Mouse (Mus musculus): Measurements from ENCODE around the gene Nop56. TPM values are rescaled to one million over a fixed set of nuclear protein-coding genes. Genes with fewer than 3 reads are reported as not detected.

The Nop56 gene
- 100 to 1,000 TPM in 1 of 2 experiments, 10 to 100 TPM in 1; 91.1 to 110 TPM for total RNA-seq (2023)

DNA sequence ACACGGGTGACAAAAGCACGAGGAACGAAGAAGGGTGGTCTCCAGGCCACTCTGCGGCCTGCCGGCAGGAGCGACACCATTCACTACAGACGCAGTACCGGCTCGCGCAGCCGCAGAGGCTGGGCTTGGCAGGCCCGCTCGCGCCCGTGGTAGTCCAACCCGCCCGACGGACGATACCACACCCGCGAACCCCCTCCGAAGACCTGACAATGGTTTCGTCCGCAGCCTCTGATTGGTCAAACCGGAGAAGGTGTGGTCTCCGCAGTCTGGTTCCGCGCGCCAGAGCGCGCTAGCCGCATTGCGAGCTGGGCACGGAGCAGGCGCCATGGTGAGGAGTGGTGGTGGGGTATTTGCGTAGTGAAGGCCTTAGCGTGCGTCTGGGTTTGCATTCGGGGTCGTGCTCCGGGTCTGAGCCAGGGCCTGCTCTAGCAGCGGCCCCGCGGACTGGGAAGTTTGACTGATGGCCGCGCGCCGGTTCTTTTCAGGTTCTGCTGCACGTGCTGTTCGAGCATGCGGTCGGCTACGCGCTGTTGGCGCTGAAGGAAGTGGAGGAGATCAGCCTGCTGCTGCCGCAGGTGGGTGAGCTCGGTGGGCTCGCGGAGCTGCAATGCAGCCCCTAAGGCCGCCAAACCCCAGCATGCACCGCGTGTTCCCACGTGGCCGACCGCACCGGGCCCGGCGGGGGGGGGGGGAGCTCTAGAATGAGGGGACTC is at the start of gene Nop56:
TSS of gene Nop56 (plus strand) at position 282 of the 713 bp plus-strand sequence.

DNA sequence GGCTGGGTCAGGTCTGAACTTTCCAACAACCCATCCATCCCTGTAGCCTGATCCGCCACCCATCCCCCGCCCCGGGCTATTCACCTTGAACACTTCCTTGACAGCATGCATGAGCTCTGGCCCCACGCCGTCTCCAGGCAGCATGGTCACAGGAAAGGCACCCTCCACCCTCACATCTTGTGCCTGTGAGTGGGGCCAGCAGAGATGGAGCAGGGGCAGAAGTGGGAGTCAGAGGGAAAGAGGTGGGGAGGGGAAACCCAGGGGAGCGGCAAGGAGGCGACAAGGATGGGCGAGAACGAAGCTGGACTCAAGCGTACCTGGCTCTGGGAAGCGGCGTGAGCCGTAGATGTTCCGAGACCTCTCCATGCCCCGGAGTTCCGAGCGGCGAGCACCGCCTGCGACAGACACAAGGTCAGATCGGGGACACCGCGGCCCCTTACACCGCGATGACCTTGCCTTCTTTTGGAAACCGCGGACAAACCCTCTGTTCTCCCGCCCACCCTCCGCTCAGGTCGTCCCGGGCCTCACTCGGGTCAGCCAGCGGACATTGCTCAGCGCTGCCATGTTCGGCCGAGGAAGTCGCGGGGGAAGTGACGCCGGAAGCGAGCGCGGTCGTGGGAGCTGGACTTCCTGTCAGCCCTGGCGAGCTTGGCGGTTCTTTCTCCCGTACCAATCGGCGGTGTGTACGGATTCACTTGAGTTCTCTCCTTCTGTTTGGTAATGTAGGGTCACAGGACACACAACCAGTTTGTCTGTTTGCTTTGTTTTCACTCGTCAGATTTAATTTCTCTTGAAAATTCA is 9.8 kb downstream of the Nop56 start, which contains the start of gene Idh3b:
TSS of gene Idh3b (minus strand) at position 694 of the 801 bp plus-strand sequence.

GRCm38 (mm10) chr2:130294936-130295277 is 20.7 kb downstream of the Nop56 start, which contains the start of gene Ebf4:
Ebf4 (plus strand) TSS chr2:130295169.

Other genes starting within 250 kb of the Nop56 start
- gene Tgm6, start 162.0 kb upstream of the Nop56 start, total RNA-seq (2023), result not detected
- gene Snrpb, start 95.0 kb upstream of the Nop56 start, total RNA-seq (2023), result 100 to 1,000 TPM; 152 to 163 TPM
- not detected for gene Tmc2, start 79.2 kb upstream of the Nop56 start, total RNA-seq (2023)
- gene Idh3b, start 10.1 kb downstream of the Nop56 start, total RNA-seq (2023), result 10 to 100 TPM; 56.2 to 62.2 TPM
- gene Ebf4, start 20.7 kb downstream of the Nop56 start, total RNA-seq (2023), result not detected
- gene Cpxm1, start 123.1 kb downstream of the Nop56 start, total RNA-seq (2023), result under 1 TPM; 0.40 to 0.96 TPM
- gene Gm28372, start 130.8 kb downstream of the Nop56 start, total RNA-seq (2023), result not detected
- not detected for gene 1700020A23Rik, start 130.8 kb downstream of the Nop56 start, total RNA-seq (2023)
- not detected for gene Tmem239, start 132.0 kb downstream of the Nop56 start, total RNA-seq (2023)
- 10 to 100 TPM; 59.3 to 68.0 TPM for gene Vps16, start 149.9 kb downstream of the Nop56 start, total RNA-seq (2023)
- 10 to 100 TPM; 11.6 to 13.3 TPM for gene Pced1a, start 150.3 kb downstream of the Nop56 start, total RNA-seq (2023)
- gene Ptpra, start 175.8 kb downstream of the Nop56 start, total RNA-seq (2023), result 10 to 100 TPM; 70.2 to 88.9 TPM

Data from neutrophil, adult 83 days (primary cell).